10 mouse cellular contexts compared by ENCODE assay signal in genomic region chr13:45931891-45932290, GRCm38 (mm10). TPM values are rescaled to one million over a fixed set of nuclear protein-coding genes. Genes with fewer than 3 reads are reported as not detected.
A peak's percentile ranks its signal among the peaks of the same experiment; 100 is the strongest.
DNase-seq lines count a peak whose midpoint lies in the region; ATAC-seq lines count a peak whose summit lies in the region.
"Had no signal": no experiment of that assay in that cellular context is flagged by ENCODE, and none has a peak within 500 bp of the region (broad histone marks: within the 10 kb centered on the region; RNA-seq: fewer than 3 reads in every experiment).

No protein-coding gene starts in this region.

- no peaks in the 10 kb centered on the region for H3K27me3 ChIP-seq in heart, embryonic 12.5 days (replicated peaks)
- H3K27me3 ChIP-seq: lung, embryonic 15.5 days had no signal

- peak; percentile 32 for DNase-seq in heart, postnatal 4 days
- DNase-seq in heart, postnatal 10 days = no peak
- DNase-seq in right cerebral cortex, postnatal 4 days = peak; percentile 30
- no peak for DNase-seq in right cerebral cortex, postnatal 14 days
- peak; percentile 23 for DNase-seq in T-cell, adult 2 months (ENCODE audit: low spot score)
- peak; percentile 74 for DNase-seq in testis, postnatal 10 days (ENCODE audit: low spot score)
- no peak for DNase-seq in heart, postnatal 25 days (ENCODE audit: low spot score)
- DNase-seq: embryo, embryonic 11 days had no signal

- H3K4me2 ChIP-seq in heart, embryonic 12.5 days = no peak overlapping the region
- H3K4me2 ChIP-seq: lung, embryonic 15.5 days had no signal

- 0 out of 2 replicates have a peak, but pooled peaks cover 3% of the 10 kb centered on the region for H3K9me3 ChIP-seq in heart, embryonic 12.5 days (replicated peaks)
- H3K9me3 ChIP-seq: lung, embryonic 15.5 days had no signal

- no peak overlapping the region for H3K27ac ChIP-seq in heart, embryonic 12.5 days (ENCODE audit: poor library complexity, severe bottlenecking)
- H3K27ac ChIP-seq: lung, embryonic 15.5 days had no signal

- peaks cover 8% of the 10 kb centered on the region for H3K36me3 ChIP-seq in heart, embryonic 12.5 days
- H3K36me3 ChIP-seq: lung, embryonic 15.5 days had no signal

- ATAC-seq in heart, embryonic 12.5 days (ENCODE audit: insufficient number of reproducible peaks, low FRiP score) = no peak

- intact Hi-C loops in heart, postnatal 10 days (cut with DNase I) = no loop called here
- intact Hi-C loops in heart, postnatal 25 days (cut with DNase I) = no loop called here

- H3K4me1 ChIP-seq in heart, embryonic 12.5 days (replicated peaks) = peaks cover 25% of the 10 kb centered on the region

- H3K9ac ChIP-seq in heart, embryonic 12.5 days = no peak overlapping the region
- H3K9ac ChIP-seq: lung, embryonic 15.5 days had no signal

- no peak overlapping the region for H3K4me3 ChIP-seq in heart, embryonic 12.5 days
- H3K4me3 ChIP-seq: lung, embryonic 15.5 days had no signal

- WGBS in heart, embryonic 12.5 days = 63% methylated on average over 1 of the region's 1 CpGs

RNA-seq across cellular contexts. Expression of gene Atxn1, which starts 32.9 kb away (rescaled TPM):
- total RNA-seq in heart, postnatal 4 days (2021) = 10 to 100 TPM; 44.4 to 45.6 TPM
- total RNA-seq in heart, postnatal 10 days (2021) = 10 to 100 TPM; 40.6 to 49.1 TPM
- 10 to 100 TPM; 35.1 to 36.0 TPM for total RNA-seq in heart, postnatal 25 days (2021)
- polyA plus RNA-seq in heart, embryonic 12.5 days (2016; fragmentation: Nextera tagmentation; extraction: Ambion mirVana) = 7.1 and 7.7 TPM in 2 replicates

Comparison
In these comparisons a context has a peak if more than half of its experiments do, and no peak if none do; other contexts are left out.
1. DNase-seq: peak in heart, postnatal 4 days (single experiment), right cerebral cortex, postnatal 4 days (single experiment), T-cell, adult 2 months (single experiment) and testis, postnatal 10 days (single experiment); none in heart, postnatal 10 days (0 of 2), right cerebral cortex, postnatal 14 days (single experiment) and heart, postnatal 25 days (single experiment).